Mouse (Mus musculus) monocyte, adult 5-6 weeks (primary cell): ENCODE results near the gene Adcy3. TPM values are rescaled to one million over a fixed set of nuclear protein-coding genes. Genes with fewer than 3 reads are reported as not detected.

ENCODE experiments used
- ATAC-seq: fragments of 153-309, 156-312 bp; replicated peaks from 2 replicates; pipeline ENCODE4 v1.8.0; 2017; ENCODE audit warnings: mild to moderate bottlenecking; ENCODE audit not compliant: low TSS enrichment, insufficient number of reproducible peaks, severe bottlenecking, poor library complexity, low FRiP score
- total RNA-seq: library from RNA; stranded (forward); fragments of 200-1000, 200-491, 200-594 nt; gene quantifications from 3 replicates; pipeline ENCODE4 v1.2.3, GENCODE M21; 2017

The Adcy3 gene
- total RNA-seq, 1 experiment from 2014 or later, result 11.2 TPM

- no peak for ATAC-seq
Observed at GRCm38 (mm10) chr12:4173108-4173790, 40.3 kb downstream of the Adcy3 start.

- no peak for ATAC-seq
Observed at GRCm38 (mm10) chr12:4178839-4179238, 45.9 kb downstream of the Adcy3 start.

GRCm38 (mm10) chr12:4179671-4180233, 46.8 kb downstream of the Adcy3 start:
- ATAC-seq, result no peak

- no peak for ATAC-seq
Observed at GRCm38 (mm10) chr12:4180507-4180906, 47.6 kb downstream of the Adcy3 start.

GRCm38 (mm10) chr12:4184648-4185047, 51.7 kb downstream of the Adcy3 start:
- ATAC-seq, result no peak

GRCm38 (mm10) chr12:4188171-4189059, 55.5 kb downstream of the Adcy3 start:
- ATAC-seq, result 0 out of 2 replicates have a peak, but pooled peaks have one; percentile 22

- no peak for ATAC-seq
Observed at GRCm38 (mm10) chr12:4189060-4189447, 56.2 kb downstream of the Adcy3 start.

- ATAC-seq, result no peak
Observed at GRCm38 (mm10) chr12:4192514-4192913, 59.6 kb downstream of the Adcy3 start.

- ATAC-seq, result no peak
Observed at GRCm38 (mm10) chr12:4193025-4193740, 60.3 kb downstream of the Adcy3 start.

GRCm38 (mm10) chr12:4194643-4195042, 61.7 kb downstream of the Adcy3 start:
- no peak for ATAC-seq

GRCm38 (mm10) chr12:4198702-4199101, 65.8 kb downstream of the Adcy3 start:
- ATAC-seq, result no peak

GRCm38 (mm10) chr12:4199271-4199670, 66.4 kb downstream of the Adcy3 start:
- ATAC-seq, result no peak

GRCm38 (mm10) chr12:4201454-4202200, 68.7 kb downstream of the Adcy3 start:
- ATAC-seq, result no peak

GRCm38 (mm10) chr12:4202206-4202605, 69.3 kb downstream of the Adcy3 start:
- no peak for ATAC-seq

- ATAC-seq, result no peak
Observed at GRCm38 (mm10) chr12:4206106-4206505, 73.2 kb downstream of the Adcy3 start.

GRCm38 (mm10) chr12:4208405-4209133, 75.7 kb downstream of the Adcy3 start:
- ATAC-seq, result peak; percentile 77

GRCm38 (mm10) chr12:4209196-4209595, 76.3 kb downstream of the Adcy3 start:
- ATAC-seq, result no peak

- ATAC-seq, result peak; percentile 38
Observed at GRCm38 (mm10) chr12:4211174-4211573, 78.3 kb downstream of the Adcy3 start.
